Mouse (Mus musculus): ENCODE measurements around the gene Abca7.

DNA sequence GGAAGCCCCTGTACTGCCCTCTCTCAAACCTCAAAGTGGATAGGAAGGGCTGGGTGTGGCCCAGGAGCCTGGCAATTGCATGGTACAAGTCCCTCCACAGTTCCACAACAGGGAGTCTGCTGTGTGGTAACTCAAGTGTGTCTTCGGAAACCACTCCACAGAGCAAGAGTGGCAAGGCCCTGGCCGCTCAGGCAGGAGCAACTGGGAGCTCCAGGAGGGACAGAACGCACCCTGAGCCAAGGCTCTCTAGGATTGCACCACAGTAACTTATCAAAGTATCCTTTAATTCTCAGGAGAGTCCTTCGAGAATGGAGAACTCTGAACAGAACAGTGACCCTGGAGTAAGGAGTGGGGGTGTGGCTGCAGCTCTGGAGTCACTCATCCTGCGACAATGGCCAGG lies 39.4 kb downstream of the Abca7 start:
- TF ChIP-seq CTCF (IDR thresholded peaks at IDR 0.05; ENCODE audit: low read depth, low read length) = no peak
- no peak for TF ChIP-seq TAL1 (conservative IDR thresholded peaks at IDR 0.05; ENCODE audit: low read depth, low read length)
- no peak for TF ChIP-seq POLR2AphosphoS5 (IDR thresholded peaks at IDR 0.05; ENCODE audit: insufficient replicate concordance, low read depth, low read length)
- TF ChIP-seq GATA1 (IDR thresholded peaks at IDR 0.05; ENCODE audit: borderline replicate concordance, low read length) = no peak
- TF ChIP-seq GATA2 (IDR thresholded peaks at IDR 0.05; ENCODE audit: borderline replicate concordance, low read depth, low read length) = no peak

All from G1E (cell line).